Mouse (Mus musculus) heart, embryonic 16.5 days (tissue): ENCODE results near the gene Lce1m. TPM values are rescaled to one million over a fixed set of nuclear protein-coding genes. Genes with fewer than 3 reads are reported as not detected.

Experiments used
- ATAC-seq: fragments of 200-750 bp; cut with Nextera tagmentation; replicated peaks from 2 replicates; pipeline ENCODE4 v1.8.0; 2017; ENCODE audit warnings: moderate number of reproducible peaks; ENCODE audit not compliant: insufficient read depth, low FRiP score; ENCODE audit errors: extremely low read depth
- H3K27ac ChIP-seq: fragments of 300-500 bp; sonication (generic); 2 replicates; pipeline ENCODE4 v1.5.1; 2014; ENCODE audit warnings: mild to moderate bottlenecking, low read length, control low read depth, moderate library complexity
- H3K27me3 ChIP-seq: fragments of 300-500 bp; sonication (generic); 2 replicates; pipeline ENCODE4 v1.6.1; 2014; ENCODE audit warnings: low read length, mixed read lengths; ENCODE audit not compliant: control insufficient read depth, insufficient read depth
- H3K36me3 ChIP-seq: fragments of 300-500 bp; sonication (generic); 2 replicates; pipeline ENCODE4 v1.6.1; 2014; ENCODE audit not compliant: control insufficient read depth, insufficient read depth
- H3K4me1 ChIP-seq: fragments of 300-500 bp; sonication (generic); 2 replicates; pipeline ENCODE4 v1.6.1; 2014; ENCODE audit warnings: low read length, mixed read lengths; ENCODE audit not compliant: control insufficient read depth, insufficient read depth
- H3K4me2 ChIP-seq: fragments of 300-500 bp; sonication (generic); 2 replicates; pipeline ENCODE4 v1.6.1; 2014; ENCODE audit warnings: low read depth, mild to moderate bottlenecking, control low read depth, low read length
- H3K4me3 ChIP-seq: fragments of 300-500 bp; sonication (generic); 2 replicates; pipeline ENCODE4 v1.5.1; 2014; ENCODE audit warnings: mild to moderate bottlenecking, control low read depth, low read length
- H3K9ac ChIP-seq: fragments of 300-500 bp; sonication (generic); 2 replicates; pipeline ENCODE4 v1.6.1; 2014; ENCODE audit warnings: low read length, control low read depth
- H3K9me3 ChIP-seq: fragments of 300-500 bp; sonication (generic); replicated peaks from 2 replicates; pipeline ENCODE4 v1.6.1; 2016; ENCODE audit warnings: low read length; ENCODE audit not compliant: control insufficient read depth
- WGBS: fragments of 180-500 bp; shearing (Covaris S2); extraction: QIAGEN DNeasy Blood & Tissue Kit; methylation state at CpG from one replicate; pipeline ENCODE4 v1.1.7; 2014; 5-methylcytosine and 5-hydroxymethylcytosine counted together
- polyA plus RNA-seq: library from polyadenylated mRNA; unstranded; fragments of >200 nt; fragmentation: Nextera tagmentation; extraction: Ambion mirVana; gene quantifications from 2 replicates; pipeline ENCODE4 v1.2.1, GENCODE M21; 2015

Gene Lce1m
- polyA plus RNA-seq, 1 experiment from 2014 or later = not detected

- H3K4me2 ChIP-seq = peak overlapping the region; percentile 80
- no peak overlapping the region for H3K27ac ChIP-seq
- H3K36me3 ChIP-seq = no peaks in the 10 kb centered on the region
- no peaks in the 10 kb centered on the region for H3K9me3 ChIP-seq
- H3K4me1 ChIP-seq = peaks cover 3% of the 10 kb centered on the region; the same call in 1 of the 2 replicates
- 0 out of 2 replicates have a peak, but pooled peaks cover 2% of the 10 kb centered on the region for H3K27me3 ChIP-seq
- WGBS = 36% methylated on average over 5 of the region's 5 CpGs
- no peak for ATAC-seq
- H3K9ac ChIP-seq = peak overlapping the region; percentile 62
- peak overlapping the region; percentile 59 for H3K4me3 ChIP-seq
Observed at GRCm38 (mm10) chr3:93014871-93015270, 4.0 kb downstream of the Lce1m start.

GRCm38 (mm10) chr3:93014378-93014801, 4.5 kb downstream of the Lce1m start:
- Histone ChIP-seq H3K36me3 (no peaks in the 10 kb centered on the region), H3K27ac (no peak overlapping the region), H3K4me1 (peaks cover 3% of the 10 kb centered on the region; the same call in 1 of the 2 replicates), H3K9me3 (no peaks in the 10 kb centered on the region), H3K9ac (peak overlapping the region; percentile 62), H3K4me2 (peak overlapping the region; percentile 80), H3K27me3 (0 out of 2 replicates have a peak, but pooled peaks cover 2% of the 10 kb centered on the region), H3K4me3 (peak overlapping the region; percentile 59)
- under 1% methylated on average over 24 of the region's 24 CpGs for WGBS
- ATAC-seq = peak; percentile 70; the same call in 1 of the 2 replicates

GRCm38 (mm10) chr3:93002843-93003242, 16.0 kb downstream of the Lce1m start:
- Histone ChIP-seq H3K4me1 (no peaks in the 10 kb centered on the region), H3K9ac (no peak overlapping the region), H3K4me3 (no peak overlapping the region), H3K9me3 (no peaks in the 10 kb centered on the region), H3K36me3 (no peaks in the 10 kb centered on the region), H3K27ac (no peak overlapping the region), H3K4me2 (no peak overlapping the region), H3K27me3 (no peaks in the 10 kb centered on the region)
- no peak for ATAC-seq
- WGBS = 64% methylated on average over 4 of the region's 4 CpGs

GRCm38 (mm10) chr3:93000621-93001020, 18.2 kb downstream of the Lce1m start:
- H3K4me2 ChIP-seq = no peak overlapping the region
- H3K27ac ChIP-seq = no peak overlapping the region
- no peaks in the 10 kb centered on the region for H3K36me3 ChIP-seq
- no peaks in the 10 kb centered on the region for H3K27me3 ChIP-seq
- WGBS = 51% methylated on average over 3 of the region's 3 CpGs
- no peak overlapping the region for H3K9ac ChIP-seq
- H3K9me3 ChIP-seq = no peaks in the 10 kb centered on the region
- no peak overlapping the region for H3K4me3 ChIP-seq
- H3K4me1 ChIP-seq = no peaks in the 10 kb centered on the region
- no peak for ATAC-seq

- Histone ChIP-seq H3K4me1 (no peaks in the 10 kb centered on the region), H3K27me3 (no peaks in the 10 kb centered on the region), H3K4me3 (no peak overlapping the region), H3K9me3 (no peaks in the 10 kb centered on the region), H3K9ac (no peak overlapping the region), H3K27ac (no peak overlapping the region), H3K4me2 (no peak overlapping the region), H3K36me3 (no peaks in the 10 kb centered on the region)
- ATAC-seq = peak; percentile 70
- 3% methylated on average over 7 of the region's 7 CpGs for WGBS
Observed at GRCm38 (mm10) chr3:92998691-92999090, 20.2 kb downstream of the Lce1m start.

- no peak within 1 kb of the TSS for H3K9ac ChIP-seq
- H3K4me3 ChIP-seq = no peak within 1 kb of the TSS
- H3K9me3 ChIP-seq = no peaks in the 10 kb centered on the region
- no peaks in the 10 kb centered on the region for H3K27me3 ChIP-seq
- H3K4me1 ChIP-seq = no peaks in the 10 kb centered on the region
- no peak for ATAC-seq
- no peak within 1 kb of the TSS for H3K4me2 ChIP-seq
- H3K36me3 ChIP-seq = no peaks in the 10 kb centered on the region
- no peak within 1 kb of the TSS for H3K27ac ChIP-seq
Observed at GRCm38 (mm10) chr3:92991926-92992325, 26.9 kb downstream of the Lce1m start, which contains the start of gene Lce3f. TSS of gene Lce3f (plus strand) at chr3:92992226.

GRCm38 (mm10) chr3:92978484-92978883, 40.4 kb downstream of the Lce1m start:
- 62% methylated on average over 2 of the region's 2 CpGs for WGBS
- no peaks in the 10 kb centered on the region for H3K4me1 ChIP-seq
- no peaks in the 10 kb centered on the region for H3K36me3 ChIP-seq
- no peaks in the 10 kb centered on the region for H3K9me3 ChIP-seq
- ATAC-seq = no peak
- no peaks in the 10 kb centered on the region for H3K27me3 ChIP-seq
- no peak overlapping the region for H3K27ac ChIP-seq
- H3K4me3 ChIP-seq = no peak overlapping the region
- H3K4me2 ChIP-seq = no peak overlapping the region
- H3K9ac ChIP-seq = no peak overlapping the region

Other genes with a start within 250 kb of the Lce1m start
- not detected in 2 replicates for gene Lce1i, start 240.2 kb downstream of the Lce1m start, polyA plus RNA-seq
- gene Lce1j, start 228.5 kb downstream of the Lce1m start, polyA plus RNA-seq = not detected in 2 replicates
- not detected in 2 replicates for gene Lce1k, start 211.2 kb downstream of the Lce1m start, polyA plus RNA-seq
- gene Kprp, start 191.8 kb downstream of the Lce1m start, polyA plus RNA-seq = 0.08 TPM in 1 of 2 replicates, not detected in the other
- gene Lce1l, start 167.8 kb downstream of the Lce1m start, polyA plus RNA-seq = not detected in 2 replicates
- not detected in 2 replicates for gene 2310050C09Rik, start 148.8 kb downstream of the Lce1m start, polyA plus RNA-seq
- gene Lce3a, start 92.8 kb downstream of the Lce1m start, polyA plus RNA-seq = not detected in 2 replicates
- gene Lce3b, start 86.1 kb downstream of the Lce1m start, polyA plus RNA-seq = not detected in 2 replicates
- not detected in 2 replicates for gene Lce3c, start 74.6 kb downstream of the Lce1m start, polyA plus RNA-seq
- not detected in 2 replicates for gene Lce3d, start 61.7 kb downstream of the Lce1m start, polyA plus RNA-seq
- not detected in 2 replicates for gene Lce3e, start 52.0 kb downstream of the Lce1m start, polyA plus RNA-seq
- not detected in 2 replicates for gene Lce3f, start 26.8 kb downstream of the Lce1m start, polyA plus RNA-seq
- 0.28 TPM in 1 of 2 replicates, not detected in the other for gene Crct1, start 3.4 kb downstream of the Lce1m start, polyA plus RNA-seq
- not detected in 2 replicates for gene Gm4858, start 49.8 kb upstream of the Lce1m start, polyA plus RNA-seq
- gene Crnn, start 125.7 kb upstream of the Lce1m start, polyA plus RNA-seq = 0.08 TPM in 1 of 2 replicates, not detected in the other
- not detected in 2 replicates for gene Flg2, start 178.2 kb upstream of the Lce1m start, polyA plus RNA-seq